Mouse (Mus musculus) heart, postnatal 36 days (tissue): Measurements from ENCODE around the gene Acmsd. TPM values are rescaled to one million over a fixed set of nuclear protein-coding genes. Genes with fewer than 3 reads are reported as not detected.
"Not testable (repeated sequence)": the region's sequence is repeated elsewhere in the genome, so short reads cannot be mapped to it uniquely, and the experiment has no call there.

Source experiments
- DNase-seq, 2 experiments: peaks; one replicate each; pipeline ENCODE4 v3.0.0; 2021 to 2022
- intact Hi-C: fragments of 180-260 bp; cut with DNase I; formaldehyde crosslinking; loops from one replicate; pipeline ENCODE4 v1.15.1; 2025
- total RNA-seq, 2 experiments: library from RNA; stranded (reverse); gene quantifications; 2 replicates each; pipeline ENCODE4 v1.2.3; 2021

The Acmsd gene
- under 1 TPM; 0.24 to 0.28 TPM for total RNA-seq

DNA sequence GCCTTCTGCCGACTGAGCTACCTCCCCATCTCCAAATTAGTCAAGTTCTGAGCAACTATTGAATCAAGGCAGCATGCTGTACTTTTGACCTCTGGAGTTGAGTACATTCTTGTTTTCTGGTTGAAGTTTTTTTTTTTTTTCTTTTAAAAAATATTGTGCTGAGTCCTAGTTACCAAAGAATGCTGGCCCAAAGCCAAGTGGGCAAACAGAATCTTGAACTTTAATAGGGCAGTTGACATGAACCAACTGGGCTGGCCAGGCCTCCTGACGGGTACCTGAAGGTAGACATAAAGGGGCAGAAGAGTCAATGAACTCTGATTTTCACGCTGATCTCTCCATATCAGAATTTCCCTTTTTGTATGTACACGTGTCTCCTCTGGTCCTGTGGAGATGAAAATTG, at the start of gene Acmsd:
Gene Acmsd (plus strand): TSS at position 318 of the 400 bp plus-strand sequence.
- intact Hi-C loops = no loop called here
- DNase-seq = no peak

DNA sequence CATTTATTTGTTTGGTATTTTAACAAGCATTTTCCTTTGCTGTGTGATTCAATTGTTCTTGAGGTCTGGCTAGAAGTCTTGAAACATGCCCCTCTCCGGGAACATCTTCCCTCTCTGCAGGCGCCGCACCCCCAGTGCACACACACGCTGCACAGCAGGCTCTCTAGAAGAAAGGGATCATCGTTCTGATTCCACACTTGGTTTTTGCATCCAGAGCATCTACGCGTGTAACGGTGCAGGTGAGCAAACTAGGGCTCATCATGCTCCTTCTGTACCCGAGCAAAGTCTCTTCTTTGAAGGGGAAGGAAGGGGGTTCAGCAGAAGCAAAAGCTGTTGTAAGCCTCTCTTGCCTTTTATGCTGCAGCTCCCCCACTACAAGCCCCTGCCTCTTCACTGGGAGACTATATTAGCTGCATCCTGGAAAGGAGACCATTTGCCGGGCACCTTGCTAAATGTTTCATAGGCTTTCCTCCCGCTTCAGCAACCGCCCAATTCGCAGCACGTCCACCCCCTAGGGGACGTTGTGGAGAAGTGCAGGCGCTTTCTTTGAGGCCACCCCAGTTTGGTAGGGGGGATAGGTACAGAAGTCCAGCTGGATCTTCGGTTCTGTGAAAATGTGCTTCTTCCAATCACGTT, 49.6 kb upstream of the Acmsd start, which contains the start of gene Tmem163:
Gene Tmem163 (minus strand): TSS at position 51 of the 636 bp plus-strand sequence.
- DNase-seq = peak in 1 of 2 experiments; percentile 8
- intact Hi-C loops = loop anchor here (2.0 kb wide), 1 partner anchor 179 kb away; no protein-coding TSS in a partner anchor

DNA sequence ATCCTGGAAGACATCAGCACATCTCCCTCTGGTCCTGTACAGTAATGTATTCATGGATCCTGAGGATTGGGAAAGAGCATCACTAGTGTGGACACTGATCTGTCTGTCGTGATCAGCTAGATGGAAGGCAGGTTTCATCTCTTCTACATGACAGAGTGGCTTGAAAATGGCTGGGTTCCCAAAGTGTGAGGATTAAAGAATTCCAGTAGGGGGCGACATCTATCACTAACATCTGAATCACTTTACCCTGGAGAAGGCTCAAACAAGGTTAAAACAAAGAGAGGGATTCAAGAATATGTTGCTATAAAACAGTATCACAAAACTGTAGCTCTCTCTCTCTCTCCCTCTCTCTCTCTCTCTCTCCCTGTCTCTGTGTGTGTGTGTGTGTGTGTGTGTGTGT, 32.7 kb upstream of the Acmsd start:
- DNase-seq = no peak
- intact Hi-C loops = loop anchor here (5.0 kb wide), 2 partner anchors 71 to 194 kb away; no protein-coding TSS in a partner anchor

DNA sequence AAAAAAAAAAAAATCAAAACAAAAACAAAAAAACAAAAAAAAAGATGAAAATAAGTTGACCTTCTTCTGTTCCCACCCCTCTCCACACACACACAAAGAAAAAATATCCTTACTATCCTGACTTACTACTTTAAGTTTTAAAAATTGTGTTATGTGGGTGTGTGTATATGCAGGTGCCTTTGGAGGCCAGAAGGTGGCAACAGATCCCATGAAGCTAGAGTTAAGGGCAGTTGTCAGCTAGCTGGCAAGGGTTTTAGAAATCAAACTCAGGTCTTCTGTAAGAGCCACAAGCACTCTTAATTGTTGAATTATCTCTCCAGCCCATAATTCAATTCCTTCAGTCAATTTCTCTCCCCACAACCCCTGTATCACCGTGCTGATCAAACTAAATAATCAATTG, 27.0 kb upstream of the Acmsd start:
- intact Hi-C loops = no loop called here
- no peak for DNase-seq

DNA sequence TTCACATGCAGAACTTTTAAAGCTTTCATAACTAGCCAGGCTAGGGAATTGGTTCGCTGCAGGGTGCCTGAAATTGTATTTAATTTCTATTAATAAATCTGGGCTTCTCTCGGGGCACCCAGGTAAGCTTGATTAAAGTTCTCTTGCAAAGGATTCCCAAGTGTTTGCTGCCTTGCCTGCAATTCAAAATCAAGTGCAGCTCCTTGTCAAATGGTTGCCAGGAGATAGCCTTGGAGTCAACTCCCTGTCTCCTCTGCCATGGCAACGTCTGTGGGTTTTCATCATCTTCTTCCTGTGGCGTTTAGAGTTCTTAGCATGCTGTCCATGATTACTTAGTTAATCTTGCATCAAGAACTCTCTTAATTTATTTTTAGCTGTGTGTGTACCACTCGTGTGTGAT, 22.9 kb upstream of the Acmsd start:
- intact Hi-C loops = no loop called here
- no peak for DNase-seq

DNA sequence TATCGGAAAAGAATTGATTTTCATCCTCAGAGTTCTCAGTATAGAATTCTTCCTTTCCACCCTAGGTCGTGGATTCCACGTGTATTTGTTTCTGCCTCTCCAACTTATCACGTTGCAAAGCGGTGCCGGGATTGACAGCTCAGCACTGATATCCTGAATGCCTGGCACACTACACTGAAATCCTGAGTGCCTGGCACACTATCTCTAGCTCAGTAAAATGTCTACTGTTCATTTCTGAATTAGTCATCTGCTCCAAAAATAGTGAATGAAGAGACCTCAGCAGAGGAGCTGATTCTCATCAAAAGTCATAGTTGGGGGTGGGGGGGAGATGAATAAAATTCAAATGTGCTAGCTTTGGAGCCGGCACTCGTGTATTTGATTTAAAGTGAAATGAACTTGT, 12.8 kb upstream of the Acmsd start:
- DNase-seq = peak; percentile 5 to 13

DNA sequence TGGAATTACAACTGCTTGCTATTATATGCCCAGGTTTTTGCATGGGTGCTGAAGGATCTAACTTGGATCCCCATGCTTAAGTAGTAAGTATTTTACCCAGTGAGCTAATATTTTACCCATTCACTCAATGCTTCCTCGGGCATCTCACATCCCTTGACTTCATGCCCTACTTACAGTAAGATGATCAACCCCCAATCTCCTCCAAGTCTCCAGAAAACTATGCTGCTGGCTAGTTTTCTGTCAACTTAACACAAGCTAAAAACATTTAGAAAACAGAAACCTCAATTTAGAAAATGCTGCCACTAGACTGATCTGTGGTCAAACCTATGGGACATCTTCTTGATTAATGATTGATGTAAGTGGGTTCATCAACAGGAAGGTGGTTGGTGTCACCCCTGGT, 10.9 kb upstream of the Acmsd start:
- intact Hi-C loops = no loop called here
- no peak for DNase-seq

More for the DNA sequence above, 12.8 kb upstream of the Acmsd start:
- intact Hi-C loops = no loop called here

DNA sequence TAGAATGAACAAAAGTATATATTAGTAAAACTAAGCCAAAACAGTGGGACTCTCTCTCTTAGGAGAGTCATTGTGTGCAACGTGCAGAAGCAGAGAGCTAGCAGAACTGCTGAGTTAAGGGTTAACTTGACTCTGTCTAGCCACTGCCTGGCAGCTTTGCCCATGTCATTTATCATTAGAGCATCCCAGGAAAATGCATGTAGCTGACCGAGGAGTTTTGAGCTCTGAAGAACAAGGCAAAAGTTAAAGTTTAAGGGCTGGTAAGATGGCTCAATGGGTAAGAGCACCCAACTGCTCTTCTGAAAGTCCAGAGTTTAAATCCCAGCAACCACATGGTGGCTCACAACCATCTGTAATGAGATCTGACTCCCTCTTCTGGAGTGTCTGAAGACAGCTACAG, 5.6 kb upstream of the Acmsd start:
- no peak for DNase-seq

DNA sequence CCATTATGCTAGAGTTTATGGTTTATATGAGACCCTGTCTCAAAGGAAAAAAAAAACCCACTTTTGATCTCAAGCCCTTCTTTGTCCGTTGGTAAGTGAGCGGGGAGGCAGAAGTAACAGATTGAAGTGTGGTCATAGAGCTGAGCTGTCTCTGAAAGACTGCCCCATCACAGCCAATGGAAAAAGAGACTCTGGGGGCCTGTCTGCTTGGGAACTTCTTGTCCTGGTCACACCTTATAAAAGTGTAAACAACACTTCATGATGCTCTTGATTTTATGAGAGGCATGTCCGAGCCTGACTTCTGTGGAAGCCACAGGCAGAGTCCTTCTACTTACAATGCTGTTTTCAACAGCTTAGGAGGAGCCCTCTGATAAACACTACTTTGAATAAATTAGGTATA, 1.9 kb downstream of the Acmsd start:
- no peak for DNase-seq
- intact Hi-C loops = no loop called here

More for the DNA sequence above, 5.6 kb upstream of the Acmsd start:
- intact Hi-C loops = no loop called here

DNA sequence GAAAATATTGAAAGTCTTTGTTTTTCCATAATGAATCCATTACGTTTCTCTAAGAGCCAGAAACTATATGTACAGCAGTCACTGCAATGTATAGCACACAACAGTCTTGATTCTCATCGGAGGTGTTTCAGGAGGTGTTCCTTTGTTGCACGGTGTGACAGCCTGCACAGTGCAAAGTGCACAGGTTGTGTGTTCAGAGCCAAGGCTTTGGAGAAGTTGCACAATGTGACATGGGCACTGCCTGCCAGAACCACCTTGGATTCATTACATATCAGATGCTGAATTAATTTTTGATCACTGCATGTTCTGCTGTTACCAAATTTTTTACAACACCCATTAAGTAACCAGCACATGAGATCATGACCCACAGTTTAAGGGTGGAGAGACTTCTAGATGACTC, 3.2 kb downstream of the Acmsd start:
- DNase-seq = no peak
- intact Hi-C loops = no loop called here

DNA sequence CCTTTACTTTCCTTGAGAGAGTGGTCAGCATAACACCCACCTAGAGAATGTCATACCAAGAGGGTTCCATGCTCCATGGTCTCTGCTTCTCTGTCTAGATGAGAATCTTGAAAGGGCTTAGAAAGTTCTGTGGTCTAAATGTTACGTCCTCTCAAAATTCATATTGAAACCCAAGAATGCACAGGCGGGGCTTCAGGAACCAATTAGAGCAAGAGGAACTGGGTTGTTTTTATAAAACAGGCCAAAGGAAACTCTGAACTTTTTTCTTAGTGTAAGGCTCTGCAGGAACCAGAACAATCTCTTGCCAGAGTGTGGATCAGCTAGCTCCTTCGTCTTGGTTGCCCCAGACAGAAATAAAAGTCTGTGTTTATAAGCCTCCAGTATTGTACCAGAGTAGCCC, 3.6 kb downstream of the Acmsd start:
- no peak for DNase-seq
- intact Hi-C loops = no loop called here

DNA sequence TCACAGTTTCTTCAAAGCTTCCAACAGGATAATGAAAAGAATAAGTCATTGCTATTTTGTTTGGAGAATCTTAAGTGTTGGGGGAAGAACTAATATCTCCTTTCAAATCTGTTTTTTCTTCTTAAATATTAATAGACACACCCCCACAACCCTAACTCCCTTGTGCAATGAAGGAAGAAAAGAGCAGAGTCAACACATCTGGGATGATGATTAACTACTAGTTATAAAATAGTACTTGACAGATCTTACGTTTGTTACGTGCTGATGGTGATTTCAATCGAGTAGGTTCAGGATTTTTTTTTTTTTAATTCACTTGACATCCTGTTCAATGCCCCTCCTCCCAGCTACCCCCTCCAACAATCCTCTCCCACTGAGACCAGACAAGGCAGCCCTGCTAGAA, 6.1 kb downstream of the Acmsd start:
- DNase-seq = no peak
- intact Hi-C loops = no loop called here

DNA sequence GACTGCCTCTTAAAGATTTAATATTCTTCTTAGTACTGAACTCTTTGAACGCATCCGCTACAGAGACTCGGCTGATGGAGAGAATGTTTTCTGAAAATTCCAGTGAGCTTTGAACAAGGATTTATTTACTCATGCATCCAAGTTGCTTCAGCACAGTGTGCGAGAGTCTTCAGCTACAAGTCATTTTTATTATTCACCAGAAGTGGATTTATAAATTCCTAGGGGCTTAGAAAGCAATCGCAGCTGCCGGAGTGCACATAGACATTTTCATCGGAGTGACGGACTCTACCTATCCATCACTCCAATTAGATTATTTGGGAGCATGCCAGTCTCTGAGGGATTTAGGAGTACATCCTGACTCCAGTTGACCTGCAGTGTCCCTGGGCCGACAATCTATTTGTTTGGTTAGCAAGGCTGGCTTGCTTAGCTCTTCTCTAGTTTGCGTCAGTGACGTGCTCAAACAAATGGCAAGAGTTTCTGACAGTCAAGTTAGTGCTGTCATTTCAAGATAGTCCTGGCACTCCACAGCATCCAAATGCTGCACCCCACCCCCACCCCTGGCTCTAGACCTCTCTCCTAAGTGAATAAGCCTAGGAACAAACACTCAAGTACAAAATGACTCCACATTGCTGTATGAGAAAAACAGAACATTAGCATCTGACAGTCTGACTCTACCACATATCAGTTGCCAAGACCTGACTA, 21.3 kb downstream of the Acmsd start:
- no peak for DNase-seq
- intact Hi-C loops = no loop called here

DNA sequence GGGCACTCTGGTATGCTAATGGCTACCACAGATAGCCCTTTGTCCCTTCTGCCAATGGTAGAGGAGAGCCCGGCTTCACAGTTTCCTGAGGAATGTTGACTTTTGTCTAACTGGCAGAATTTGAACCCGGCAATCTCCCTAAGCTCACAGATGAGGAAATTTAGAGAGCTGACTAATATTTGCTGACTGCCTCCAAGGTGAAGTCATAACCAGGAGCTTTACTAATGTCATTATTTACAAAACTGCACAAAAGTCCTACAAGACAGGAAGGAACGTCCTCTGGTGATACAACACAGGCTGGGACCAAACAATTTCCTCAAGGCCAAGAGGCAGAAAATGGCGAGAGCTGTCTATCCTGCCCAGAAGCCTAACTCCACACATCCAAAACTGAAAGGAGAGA, 26.6 kb downstream of the Acmsd start:
- intact Hi-C loops = no loop called here
- no peak for DNase-seq

DNA sequence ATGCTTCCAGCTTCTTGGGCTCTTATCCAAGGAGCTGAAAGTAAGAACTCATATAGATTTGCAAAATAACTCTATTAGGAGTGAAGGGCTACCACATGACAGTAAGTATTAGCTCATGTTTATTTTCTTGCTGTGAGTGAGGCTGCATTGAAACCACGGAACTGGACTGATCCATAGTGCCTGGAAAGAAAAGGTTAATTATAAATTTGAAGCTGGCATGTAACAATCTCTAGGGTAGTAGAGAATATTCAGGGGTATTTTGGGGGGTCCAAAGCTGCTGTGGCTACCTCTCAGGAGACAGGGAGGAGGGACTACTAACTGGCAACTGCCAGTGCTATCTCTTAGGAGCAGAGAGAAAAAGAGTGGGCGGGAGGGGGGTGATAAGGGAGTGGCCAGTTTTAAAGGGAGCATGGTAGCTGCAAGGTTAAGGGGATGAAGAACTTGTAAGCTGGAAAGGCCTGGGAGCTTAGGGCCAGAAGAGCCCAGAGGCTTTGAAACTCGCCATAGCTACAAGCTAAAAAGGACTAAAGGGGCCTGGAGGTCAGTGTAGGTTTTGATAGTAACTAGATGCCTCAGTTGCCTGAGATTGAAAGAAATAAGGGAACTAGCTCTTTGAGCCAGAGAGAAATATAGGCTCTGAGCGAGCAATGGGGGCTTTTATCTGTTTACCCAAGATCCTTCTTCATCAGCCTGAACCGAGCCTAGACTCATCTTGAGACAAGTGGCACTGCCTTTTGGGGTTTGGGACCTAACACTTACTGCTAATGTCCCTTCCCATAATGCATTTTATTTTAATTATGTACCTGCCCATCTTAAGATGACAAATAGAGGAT, 27.3 kb downstream of the Acmsd start:
- intact Hi-C loops = no loop called here
- DNase-seq = no peak

DNA sequence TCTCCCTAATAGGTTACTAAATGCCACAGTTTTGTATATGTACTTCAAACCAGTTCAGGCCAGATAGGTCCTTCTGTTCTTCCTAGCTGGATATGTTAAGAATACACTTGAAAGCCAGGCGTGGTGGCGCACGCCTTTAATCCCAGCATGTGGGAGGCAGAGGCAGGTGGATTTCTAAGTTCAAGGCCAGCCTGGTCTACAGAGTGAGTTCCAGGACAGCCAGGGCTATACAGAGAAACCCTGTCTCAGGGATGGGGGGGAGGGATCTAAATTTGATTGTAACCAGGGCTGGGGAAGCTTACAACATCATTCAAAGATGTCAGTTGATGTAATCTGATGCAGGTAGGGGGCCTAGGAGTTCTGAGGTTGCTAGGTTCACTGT, 27.9 kb downstream of the Acmsd start:
- DNase-seq, intact Hi-C loops: not testable (repeated sequence)

DNA sequence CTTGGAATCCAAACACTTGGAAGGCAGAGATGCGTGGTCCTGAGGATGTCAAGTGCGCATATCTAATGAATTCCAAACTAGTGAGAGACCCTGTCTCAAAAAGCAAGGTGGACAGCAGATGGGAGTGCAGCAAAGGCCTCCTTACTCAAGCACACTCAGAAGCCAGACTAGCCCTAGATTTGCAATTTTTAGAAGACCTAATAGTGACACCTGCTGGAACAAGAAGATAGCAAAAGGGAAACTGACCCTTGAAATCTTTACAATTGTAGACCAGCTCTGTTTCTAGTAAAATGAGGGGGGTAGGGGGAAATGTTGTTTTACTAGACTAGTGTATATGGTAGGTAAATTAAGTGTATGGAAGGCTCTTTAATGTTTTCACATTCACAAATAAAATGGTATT, 36.3 kb downstream of the Acmsd start:
- DNase-seq = no peak
- intact Hi-C loops = loop anchor here (1.0 to 5.0 kb wide), 2 partner anchors 68 to 265 kb away; no protein-coding TSS in a partner anchor

DNA sequence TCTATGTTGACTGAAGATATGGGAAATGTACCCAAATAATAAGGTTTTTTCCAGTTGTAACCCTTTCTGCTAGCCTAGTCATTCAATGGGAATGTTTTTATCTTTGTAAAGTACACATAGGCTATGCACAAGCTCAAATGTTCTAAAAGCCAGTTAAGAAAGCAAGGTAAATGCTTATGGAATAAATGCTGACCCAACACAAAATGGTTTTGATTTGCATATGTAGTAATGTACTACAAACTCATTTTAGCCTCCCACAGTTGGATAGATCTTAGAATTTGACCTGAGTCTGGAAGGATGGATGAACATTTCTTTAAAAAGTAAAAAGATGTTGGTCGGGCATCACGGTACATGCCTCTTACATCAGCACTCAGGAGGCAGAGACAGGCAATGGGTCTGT, 37.5 kb downstream of the Acmsd start:
- intact Hi-C loops = loop anchor here (5.0 kb wide), 1 partner anchor 69 kb away; no protein-coding TSS in a partner anchor
- no peak for DNase-seq

DNA sequence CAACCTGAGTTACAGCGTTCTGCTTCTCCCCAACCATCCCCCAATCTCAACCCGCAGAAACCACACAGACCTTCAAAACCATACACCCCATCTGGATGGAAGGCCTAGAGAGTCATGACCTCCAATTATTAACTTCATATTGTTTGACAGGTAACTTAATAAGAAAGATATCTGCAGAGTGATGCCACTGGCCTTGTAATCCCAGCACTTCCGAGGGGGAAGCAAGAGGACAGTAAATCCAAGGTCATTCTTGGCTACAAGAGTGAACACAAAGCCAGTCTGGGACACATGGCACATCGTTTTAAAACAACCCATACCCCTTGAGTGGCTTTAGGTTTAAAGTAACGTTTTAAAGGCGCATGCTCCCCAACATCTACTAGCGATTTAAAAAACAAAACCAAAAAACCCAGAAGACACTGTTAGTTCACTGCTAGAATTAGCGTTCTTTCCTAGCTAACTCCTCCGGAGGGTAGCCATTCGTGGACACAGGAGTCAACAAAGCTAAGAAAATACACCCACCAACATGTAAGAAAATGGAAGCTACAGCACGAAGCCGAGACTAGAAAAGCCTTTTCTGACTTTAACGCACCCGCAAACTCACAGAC, 44.1 kb downstream of the Acmsd start:
- DNase-seq = no peak
- intact Hi-C loops = loop anchor here (2.0 to 10.0 kb wide), 5 partner anchors 94 to 642 kb away; partner anchors contain the start of genes Dars, Mgat5, Rab3gap1 and Ubxn4

DNA sequence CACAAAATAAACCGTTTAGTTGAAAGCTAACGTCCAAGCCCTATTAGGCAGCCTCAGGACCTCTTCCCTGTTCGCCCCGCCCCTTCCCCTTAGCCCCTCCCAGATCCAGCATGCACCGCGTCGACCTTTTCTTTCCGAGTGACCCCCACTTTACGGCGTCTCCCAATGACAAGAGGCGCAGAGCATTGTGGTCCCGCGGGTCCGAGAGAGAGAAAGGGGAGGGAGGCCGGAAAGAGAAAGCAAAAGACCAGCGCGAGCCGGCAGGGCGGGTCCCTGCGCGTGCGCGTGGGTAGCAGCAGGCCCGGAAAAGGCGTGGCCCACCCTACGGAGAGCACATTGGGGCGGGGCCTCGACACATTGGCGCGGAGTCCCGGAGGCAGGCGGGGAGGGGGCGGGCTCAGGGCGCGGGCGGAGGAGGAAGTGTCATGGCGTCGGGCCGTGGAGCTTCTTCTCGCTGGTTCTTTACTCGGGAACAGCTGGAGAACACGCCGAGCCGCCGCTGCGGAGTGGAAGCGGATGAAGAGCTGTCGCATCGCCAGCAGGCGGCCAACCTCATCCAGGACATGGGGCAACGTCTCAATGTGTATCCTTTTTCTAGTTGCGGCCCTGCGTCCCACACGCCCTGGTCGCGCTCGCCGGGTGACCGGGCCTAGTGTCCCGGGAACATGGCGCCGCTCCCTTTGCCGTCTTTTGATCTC, 44.7 kb downstream of the Acmsd start, which contains the start of gene Ccnt2:
Gene Ccnt2 (plus strand): TSS at position 362 of the 698 bp plus-strand sequence.
- DNase-seq = peak; percentile 98 to 99
- intact Hi-C loops = loop anchor here (2.0 to 10.0 kb wide), 5 partner anchors 93 to 641 kb away; partner anchors contain the start of genes Dars, Mgat5, Rab3gap1 and Ubxn4
